Mouse (Mus musculus) limb, embryonic 14.5 days (tissue): ENCODE measurements at regions not wholly inside any gene's neighbourhood (a gene's known extent, or its start where the extent isn't known, plus 50 kb on each side); places are given as distances from the start of the nearest gene placed in this dataset.
A peak's percentile ranks its signal among the peaks of the same experiment; 100 is the strongest.

Experiments
- ATAC-seq: fragments of 200-750 bp; cut with Nextera tagmentation; 2 replicates; pipeline ENCODE4 v1.8.0; 2017; ENCODE audit warnings: low read depth, moderate number of reproducible peaks, moderate TSS enrichment; ENCODE audit not compliant: low FRiP score
- DNase-seq: peaks from one replicate; pipeline ENCODE4 v3.0.0-alpha.2; 2015; ENCODE audit warnings: low spot score
- H3K27ac ChIP-seq: fragments of 300-500 bp; sonication (generic); replicated peaks from 2 replicates; pipeline ENCODE4 v1.5.1; 2014; ENCODE audit warnings: low read depth, mild to moderate bottlenecking, low read length, moderate library complexity, mixed read lengths
- H3K27me3 ChIP-seq: fragments of 300-500 bp; sonication (generic); 2 replicates; pipeline ENCODE4 v1.6.1; 2014; ENCODE audit warnings: low read length, mixed read lengths; ENCODE audit not compliant: control insufficient read depth, insufficient read depth
- H3K36me3 ChIP-seq: fragments of 300-500 bp; sonication (generic); 2 replicates; pipeline ENCODE4 v1.6.1; 2014; ENCODE audit warnings: mild to moderate bottlenecking, low read length, moderate library complexity, mixed read lengths; ENCODE audit not compliant: control insufficient read depth, insufficient read depth
- H3K4me1 ChIP-seq: fragments of 300-500 bp; sonication (generic); 2 replicates; pipeline ENCODE4 v1.6.1; 2014; ENCODE audit warnings: antibody characterized with exemption, low read length, mixed read lengths; ENCODE audit not compliant: control insufficient read depth, insufficient read depth
- H3K4me2 ChIP-seq: fragments of 300-500 bp; sonication (generic); replicated peaks from 2 replicates; pipeline ENCODE4 v1.6.1; 2014; ENCODE audit warnings: low read depth, mild to moderate bottlenecking, low read length, moderate library complexity; ENCODE audit not compliant: severe bottlenecking
- H3K4me3 ChIP-seq: fragments of 300-500 bp; sonication (generic); replicated peaks from 2 replicates; pipeline ENCODE4 v1.5.1; 2014; ENCODE audit warnings: low read length
- H3K9ac ChIP-seq: fragments of 300-500 bp; sonication (generic); 2 replicates; pipeline ENCODE4 v1.6.1; 2014; ENCODE audit warnings: mild to moderate bottlenecking, low read depth, low read length, moderate library complexity; ENCODE audit not compliant: severe bottlenecking
- H3K9me3 ChIP-seq: fragments of 300-500 bp; sonication (generic); 2 replicates; pipeline ENCODE4 v1.6.1; 2016; ENCODE audit warnings: low read length; ENCODE audit not compliant: control insufficient read depth
- POLR2A ChIP-seq: fragments of 200-500 bp; IDR thresholded peaks from 2 replicates; pipeline ENCODE4 v1.8.0; 2012; ENCODE audit warnings: inconsistent platforms, mild to moderate bottlenecking, moderate library complexity, borderline replicate concordance; ENCODE audit not compliant: insufficient read depth, insufficient read length; ENCODE audit errors: extremely low read depth
- WGBS: fragments of 180-500 bp; shearing (Covaris S2); extraction: QIAGEN DNeasy Blood & Tissue Kit; methylation state at CpG from one replicate; pipeline ENCODE4 v1.1.7; 2014; 5-methylcytosine and 5-hydroxymethylcytosine counted together

GRCm38 (mm10) chr4:127678437-127678836 lies 292.3 kb downstream of the CK137956 start:
- Histone ChIP-seq H3K9me3 (no peaks in the 10 kb centered on the region), H3K4me2 (no peak overlapping the region), H3K36me3 (no peaks in the 10 kb centered on the region), H3K4me3 (no peak overlapping the region), H3K4me1 (0 out of 2 replicates have a peak, but pooled peaks cover under 1% of the 10 kb centered on the region), H3K27me3 (no peaks in the 10 kb centered on the region), H3K27ac (no peak overlapping the region), H3K9ac (no peak overlapping the region)
- ATAC-seq, result no peak
- no peak for TF ChIP-seq POLR2A
- WGBS, result 58% methylated on average over 5 of the region's 5 CpGs
- DNase-seq, result no peak

DNA sequence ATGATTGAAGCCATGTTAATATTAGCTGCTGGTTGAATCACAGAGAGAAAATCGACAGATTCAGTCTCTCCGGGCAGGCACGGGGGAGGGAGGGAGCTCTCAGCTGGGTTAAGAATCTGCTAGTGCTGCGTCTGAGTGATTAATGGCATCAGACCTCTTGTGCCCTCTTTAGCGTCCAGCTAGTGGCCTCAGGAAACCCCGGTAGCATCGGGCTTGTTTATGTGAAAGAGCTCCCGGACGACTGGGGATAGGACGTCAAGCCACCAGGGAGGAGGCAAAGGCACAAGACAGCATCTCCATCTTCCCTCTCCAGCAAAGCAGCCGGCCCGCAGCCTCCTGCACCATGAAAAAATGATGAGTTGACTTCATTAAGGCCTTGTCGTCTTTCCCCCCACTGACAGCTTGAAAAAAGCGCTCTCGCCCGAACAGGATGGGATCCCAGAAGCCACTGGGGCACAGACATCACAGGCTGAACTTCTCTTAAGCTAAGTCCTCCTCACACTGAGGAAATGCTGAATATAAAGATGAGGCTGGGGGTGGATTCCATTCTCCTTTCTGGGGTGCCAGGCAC lies 294.9 kb downstream of the CK137956 start:
- no peaks in the 10 kb centered on the region for H3K27me3 ChIP-seq
- H3K36me3 ChIP-seq, result no peaks in the 10 kb centered on the region
- no peak overlapping the region for H3K4me3 ChIP-seq
- H3K9me3 ChIP-seq, result no peaks in the 10 kb centered on the region
- no peak overlapping the region for H3K9ac ChIP-seq
- WGBS, result 21% methylated on average over 16 of the region's 16 CpGs
- no peak overlapping the region for H3K4me2 ChIP-seq
- no peak overlapping the region for H3K27ac ChIP-seq
- ATAC-seq (no peak), DNase-seq (no peak)
- H3K4me1 ChIP-seq, result 0 out of 2 replicates have a peak, but pooled peaks cover 5% of the 10 kb centered on the region
- no peak for TF ChIP-seq POLR2A

- DNase-seq (no peak), ATAC-seq (no peak)
- TF ChIP-seq POLR2A, result no peak
- no peak overlapping the region for H3K27ac ChIP-seq
- no peaks in the 10 kb centered on the region for H3K27me3 ChIP-seq
- peaks cover 4% of the 10 kb centered on the region for H3K4me1 ChIP-seq
- WGBS, result 86% methylated on average over 1 of the region's 1 CpGs
- no peak overlapping the region for H3K4me2 ChIP-seq
- no peaks in the 10 kb centered on the region for H3K36me3 ChIP-seq
- no peaks in the 10 kb centered on the region for H3K9me3 ChIP-seq
- no peak overlapping the region for H3K4me3 ChIP-seq
- H3K9ac ChIP-seq, result no peak overlapping the region
Measured at GRCm38 (mm10) chr4:127659950-127660349, 302.0 kb upstream of the Gjb5 start.

DNA sequence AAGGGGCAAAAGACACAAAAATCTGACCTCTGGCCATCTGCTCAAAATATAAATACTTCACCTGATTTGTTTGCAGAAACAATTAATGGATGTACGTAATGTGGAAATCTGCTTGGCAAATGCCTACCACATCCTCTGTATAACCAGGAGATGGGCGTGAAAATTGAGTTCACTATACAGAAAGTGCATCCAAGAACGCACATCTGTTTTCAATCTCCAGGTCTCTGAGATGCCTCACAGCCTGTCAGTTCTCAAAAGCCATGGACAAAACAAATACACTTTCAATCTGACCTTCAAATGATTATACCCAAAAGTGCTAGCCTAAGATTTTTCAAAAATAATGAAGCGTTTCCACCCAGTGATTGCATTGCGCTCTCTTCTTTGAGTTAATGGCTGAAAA lies 293.6 kb upstream of the Gjb5 start:
- H3K4me3 ChIP-seq, result no peak overlapping the region
- WGBS, result 56% methylated on average over 5 of the region's 5 CpGs
- H3K4me1 ChIP-seq, result no peaks in the 10 kb centered on the region
- H3K9ac ChIP-seq, result no peak overlapping the region
- H3K27ac ChIP-seq, result no peak overlapping the region
- DNase-seq, result peak; percentile 35
- no peak for TF ChIP-seq POLR2A
- no peak for ATAC-seq
- H3K27me3 ChIP-seq, result no peaks in the 10 kb centered on the region
- H3K9me3 ChIP-seq, result no peaks in the 10 kb centered on the region
- no peak overlapping the region for H3K4me2 ChIP-seq
- H3K36me3 ChIP-seq, result no peaks in the 10 kb centered on the region

DNA sequence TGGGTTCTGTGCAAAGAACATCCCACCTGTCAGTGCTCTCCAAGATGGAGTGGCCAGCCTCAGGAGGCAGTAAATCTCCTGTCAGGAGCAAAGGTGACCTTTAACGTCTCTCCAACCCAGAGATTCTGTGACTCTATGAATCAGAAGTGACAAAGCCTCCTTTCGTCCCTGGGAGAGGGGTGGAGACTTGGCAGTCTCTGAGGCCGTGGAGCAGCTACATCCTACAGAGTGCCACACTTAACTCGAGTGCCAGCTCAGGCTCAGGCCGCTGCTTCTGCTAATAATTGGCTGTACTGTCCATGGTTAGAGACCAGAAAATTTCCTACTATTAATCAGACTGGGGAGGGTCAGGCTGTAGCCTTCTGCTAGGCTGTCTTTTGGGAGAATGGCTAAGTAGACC lies 290.0 kb upstream of the Gjb5 start:
- H3K9me3 ChIP-seq, result no peaks in the 10 kb centered on the region
- DNase-seq, result no peak
- whole genome bisulfite sequencing, result 56% methylated on average over 5 of the region's 5 CpGs
- no peaks in the 10 kb centered on the region for H3K4me1 ChIP-seq
- no peak overlapping the region for H3K9ac ChIP-seq
- no peaks in the 10 kb centered on the region for H3K36me3 ChIP-seq
- no peak overlapping the region for H3K4me3 ChIP-seq
- no peak overlapping the region for H3K4me2 ChIP-seq
- no peaks in the 10 kb centered on the region for H3K27me3 ChIP-seq
- no peak for TF ChIP-seq POLR2A
- no peak for ATAC-seq
- H3K27ac ChIP-seq, result no peak overlapping the region

DNA sequence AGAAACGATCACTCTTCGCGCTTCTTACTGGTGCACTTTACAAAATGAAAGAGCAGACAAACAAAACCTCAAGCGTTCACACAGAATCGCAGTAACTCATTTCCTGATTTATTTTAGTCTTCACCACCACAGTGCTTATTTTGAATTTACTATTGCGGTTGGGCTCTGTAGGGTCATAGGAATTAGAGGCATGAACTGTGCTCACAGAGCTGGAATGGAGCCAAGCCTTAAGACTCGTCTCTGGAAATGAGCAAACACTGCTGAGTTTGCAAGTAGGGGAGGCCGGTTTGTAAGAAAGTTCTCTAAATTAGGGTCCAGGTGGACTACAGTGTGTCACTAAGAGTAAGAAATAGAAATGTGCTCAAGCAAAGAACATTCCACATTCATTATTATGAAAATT lies 289.2 kb upstream of the Gjb5 start:
- Histone ChIP-seq H3K9me3 (no peaks in the 10 kb centered on the region), H3K4me2 (no peak overlapping the region), H3K27ac (no peak overlapping the region), H3K9ac (no peak overlapping the region), H3K4me1 (no peaks in the 10 kb centered on the region), H3K4me3 (no peak overlapping the region), H3K36me3 (no peaks in the 10 kb centered on the region), H3K27me3 (no peaks in the 10 kb centered on the region)
- WGBS, result 32% methylated on average over 8 of the region's 8 CpGs
- DNase-seq (peak; percentile 71), ATAC-seq (no peak)
- no peak for TF ChIP-seq POLR2A
